Mouse (Mus musculus) induced T-regulatory cell, adult 2 months (primary cell): ENCODE results near the gene Ctnnbip1.

Source experiments
- DNase-seq: peaks from one replicate; pipeline ENCODE4 v3.0.0-alpha.2; 2012; ENCODE audit warnings: low read depth

Gene Ctnnbip1

DNA sequence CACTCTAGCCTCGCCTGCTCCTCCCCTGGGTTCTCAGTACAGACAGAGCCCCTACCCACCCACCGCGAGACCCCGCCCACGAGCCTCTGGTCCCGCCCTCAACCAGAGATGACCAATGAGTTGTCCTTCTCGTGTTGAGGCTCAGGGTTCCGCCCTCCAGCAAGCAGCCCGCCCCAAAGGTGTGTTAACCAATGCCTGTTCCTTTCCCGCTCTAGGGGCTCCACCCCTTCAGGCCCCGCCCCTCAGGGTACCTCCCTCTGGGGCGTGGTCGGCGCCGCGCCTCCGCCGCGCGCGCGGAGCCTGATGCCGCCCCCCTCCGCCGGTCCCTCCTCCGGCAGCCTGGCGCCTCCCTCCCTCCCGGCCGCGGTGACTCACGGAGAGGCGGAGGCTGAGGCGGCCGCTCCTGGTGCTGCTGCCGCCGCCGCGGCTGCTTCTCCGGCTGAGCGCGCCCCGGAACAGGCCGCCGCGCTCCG lies at the start of gene Ctnnbip1:
Gene Ctnnbip1, plus strand, starts transcription at position 369 of the 473 bp plus-strand sequence.
- peak; percentile 97 for DNase-seq

DNA sequence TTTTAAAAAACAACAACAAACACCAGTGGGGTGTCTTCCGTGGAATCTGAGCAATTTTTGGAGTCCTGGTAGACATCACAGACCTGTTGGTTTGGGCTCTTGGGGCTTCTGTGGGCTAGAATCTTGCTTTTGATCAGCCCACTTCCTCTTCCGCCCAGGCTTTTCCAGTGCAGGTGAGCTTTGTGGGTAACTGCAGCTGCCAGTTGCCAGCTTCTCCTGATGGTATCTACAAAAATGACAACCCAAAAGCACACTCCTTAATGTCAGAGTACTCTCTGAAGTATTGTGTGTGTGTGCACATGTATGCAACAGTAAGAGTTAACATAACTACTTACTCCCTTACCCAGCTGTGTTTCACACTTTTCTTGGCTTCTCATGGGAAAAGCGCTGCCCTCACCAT lies 48.5 kb upstream of the Ctnnbip1 start:
- DNase-seq = peak; percentile 83

DNA sequence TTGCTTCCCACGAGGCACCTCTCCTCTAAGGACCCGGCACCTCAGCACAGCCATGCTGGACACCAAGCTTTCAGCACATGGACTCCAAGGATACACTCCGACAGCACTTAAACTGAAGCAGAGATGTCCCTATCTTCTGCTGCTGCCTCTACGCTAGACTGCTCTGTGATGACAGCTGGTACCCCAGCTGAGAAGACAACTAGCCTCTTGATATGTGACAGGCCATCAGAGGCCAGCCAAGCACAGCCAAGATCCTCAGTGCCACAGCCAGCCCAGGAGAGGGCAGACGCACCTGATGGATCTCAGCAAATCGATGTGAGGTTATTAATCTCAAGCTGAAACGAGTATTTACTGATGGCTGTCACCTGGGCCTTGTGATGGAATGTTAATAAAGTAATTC lies 42.9 kb upstream of the Ctnnbip1 start:
- DNase-seq = no peak

DNA sequence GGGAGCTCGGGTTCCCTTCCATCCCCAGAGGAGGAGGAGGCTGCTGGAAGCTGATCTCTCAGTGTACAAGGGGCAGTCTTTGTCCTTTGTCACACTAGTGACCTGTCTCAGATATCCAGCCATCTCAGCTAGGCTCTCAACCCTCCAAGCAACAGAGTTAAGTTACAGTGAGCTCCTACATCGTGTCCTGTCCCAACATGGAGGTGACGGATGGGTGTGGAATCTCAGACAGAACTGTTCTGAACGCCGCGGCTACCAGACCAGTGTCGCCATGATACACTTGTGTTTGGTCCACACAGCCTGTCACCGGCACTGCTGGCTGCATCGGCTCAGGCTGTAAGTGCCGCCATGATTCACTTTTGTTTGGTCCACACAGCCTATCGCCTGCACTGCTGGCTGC lies 41.0 kb upstream of the Ctnnbip1 start, which contains the start of gene Tmem274:
Gene Tmem274, plus strand, starts transcription at position 301 of the 400 bp plus-strand sequence.
- DNase-seq = no peak

DNA sequence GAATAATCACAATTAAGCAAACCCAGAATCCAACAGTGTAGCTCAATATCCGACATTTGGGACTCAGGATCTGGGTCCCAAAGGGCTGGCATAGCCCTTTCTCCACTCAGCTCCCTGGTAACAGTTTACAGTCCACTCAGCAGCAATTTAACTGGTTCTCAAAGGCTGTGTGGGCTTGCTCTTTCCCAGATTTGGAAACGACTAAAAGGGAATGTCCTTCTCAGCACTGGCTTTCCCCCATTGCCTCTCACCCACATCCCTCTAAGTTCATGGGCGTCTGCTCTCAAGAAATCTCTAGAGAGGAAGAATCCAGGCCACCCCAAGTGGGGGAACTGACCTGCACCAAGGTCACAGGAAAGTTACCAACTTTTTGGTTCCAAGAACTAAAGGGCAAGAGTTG lies 33.5 kb upstream of the Ctnnbip1 start:
- DNase-seq = no peak

DNA sequence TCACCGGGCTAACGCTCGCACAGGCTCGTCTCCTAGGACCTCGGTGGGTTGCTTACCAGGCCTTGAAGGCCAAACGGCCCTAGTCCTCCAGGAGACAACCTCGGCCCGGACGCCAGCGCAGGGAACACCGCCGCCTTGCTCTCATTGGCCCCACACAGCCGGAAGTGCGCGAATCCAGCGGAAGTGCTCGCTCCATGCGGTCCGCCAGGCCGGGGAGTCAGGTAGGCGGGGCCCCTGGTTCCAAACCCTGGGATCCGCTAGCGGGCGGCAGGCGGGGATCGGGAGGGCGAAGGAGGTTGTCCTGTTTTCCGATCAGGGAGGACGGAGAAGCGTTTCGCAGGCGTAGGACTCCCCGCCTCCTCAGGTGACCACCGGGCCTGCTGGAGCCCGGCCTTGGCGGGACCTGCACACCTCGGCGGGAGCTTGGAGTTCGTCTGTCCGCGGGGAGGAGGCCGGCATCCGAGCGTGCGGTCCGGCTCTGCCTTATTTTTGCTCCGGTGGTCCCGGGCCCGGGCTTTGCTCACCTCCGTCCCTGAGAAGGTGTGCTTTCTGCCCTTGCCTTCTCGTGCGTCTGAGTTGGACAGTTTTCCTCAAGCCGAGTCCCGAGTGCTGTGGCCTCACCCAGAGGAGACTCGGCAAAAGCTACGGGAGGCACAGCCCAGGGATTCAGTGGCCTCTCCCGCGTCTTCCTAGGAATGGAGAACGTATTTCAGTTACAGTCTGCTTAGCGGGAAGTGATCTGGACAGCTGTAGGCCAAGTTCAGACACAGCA lies 32.8 kb upstream of the Ctnnbip1 start, which contains the start of the genes Nmnat1 and Lzic:
Gene Nmnat1, minus strand, starts transcription at position 150 of the 772 bp plus-strand sequence.
Gene Lzic, plus strand, starts transcription at position 177 of the 772 bp plus-strand sequence.
- DNase-seq = peak; percentile 94

DNA sequence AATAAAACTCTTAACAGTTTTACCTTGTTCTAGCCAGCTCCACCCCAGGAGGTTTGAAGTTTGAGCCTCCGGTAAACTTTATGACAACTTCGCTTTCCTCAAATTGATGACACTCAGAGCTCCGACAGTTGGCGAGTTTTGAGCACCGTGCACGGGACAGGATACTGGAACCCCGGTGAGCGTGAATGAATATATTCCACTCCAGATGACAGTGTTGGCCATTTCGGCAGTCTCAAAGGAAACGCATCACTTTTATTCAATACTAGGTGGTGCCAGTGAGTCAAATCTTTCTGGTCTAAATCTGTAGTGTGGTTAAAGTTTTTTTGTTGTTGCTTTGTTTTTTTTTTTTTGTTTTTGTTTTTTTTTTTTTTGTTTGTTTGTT lies 32.2 kb upstream of the Ctnnbip1 start:
- peak; percentile 81 for DNase-seq

DNA sequence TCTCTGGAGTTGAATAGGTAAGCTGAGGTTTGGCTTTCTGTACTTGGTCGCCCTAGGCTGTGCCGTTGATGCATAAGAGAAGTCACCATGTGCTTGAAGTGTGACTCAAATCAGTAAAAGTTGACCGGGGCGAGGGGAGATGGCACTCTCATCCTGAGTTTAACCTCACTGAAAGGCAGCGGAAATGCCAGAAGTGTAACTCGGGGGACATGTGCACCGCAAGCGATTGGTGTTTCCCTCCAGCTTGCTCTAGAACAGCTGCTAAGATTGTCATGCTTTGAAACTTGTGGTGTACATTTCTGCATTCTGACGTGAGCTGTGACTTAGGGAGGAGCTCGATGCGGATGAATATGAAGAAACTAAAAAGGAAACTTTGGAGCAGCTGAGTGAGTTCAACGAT lies 30.3 kb upstream of the Ctnnbip1 start:
- no peak for DNase-seq

DNA sequence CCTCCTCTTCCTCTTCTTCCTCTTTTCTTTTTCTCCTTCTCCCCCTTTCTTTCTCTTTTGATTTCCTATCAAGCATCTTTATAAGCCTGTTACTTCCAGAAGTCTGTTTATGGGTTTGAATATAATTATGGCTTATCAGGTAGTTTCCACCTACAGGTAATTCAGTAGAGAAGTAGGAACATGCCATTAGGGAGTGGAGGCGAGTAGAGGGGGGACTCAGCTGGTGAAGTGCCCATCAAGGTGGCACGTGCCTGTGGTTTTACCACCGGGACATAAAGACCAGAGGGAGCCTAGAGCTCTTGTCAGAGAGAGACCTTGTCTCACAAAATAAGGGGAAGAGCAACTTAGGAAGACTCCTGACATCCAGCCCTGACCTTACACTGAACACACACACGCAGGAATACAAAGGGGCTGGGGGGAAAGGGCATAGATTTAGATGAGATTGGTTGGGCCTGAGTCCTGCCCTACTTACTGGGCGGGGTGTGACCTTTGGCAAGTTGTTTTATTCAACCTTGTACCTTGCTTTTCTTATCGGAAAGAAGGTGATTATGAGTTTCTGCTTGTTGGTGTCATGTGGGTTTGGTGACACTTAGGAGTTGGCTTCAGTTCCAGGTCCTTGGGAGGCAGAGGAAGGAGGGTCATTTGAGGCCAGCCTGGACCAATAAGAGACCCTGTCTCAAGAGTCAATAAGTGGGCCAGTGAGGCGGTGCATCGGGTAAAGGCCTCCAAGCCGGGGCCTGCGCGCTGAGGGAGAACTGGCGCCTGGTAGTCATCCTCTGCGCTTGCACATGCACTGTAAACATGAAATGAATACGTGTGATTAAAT lies 28.4 kb upstream of the Ctnnbip1 start:
- no peak for DNase-seq

DNA sequence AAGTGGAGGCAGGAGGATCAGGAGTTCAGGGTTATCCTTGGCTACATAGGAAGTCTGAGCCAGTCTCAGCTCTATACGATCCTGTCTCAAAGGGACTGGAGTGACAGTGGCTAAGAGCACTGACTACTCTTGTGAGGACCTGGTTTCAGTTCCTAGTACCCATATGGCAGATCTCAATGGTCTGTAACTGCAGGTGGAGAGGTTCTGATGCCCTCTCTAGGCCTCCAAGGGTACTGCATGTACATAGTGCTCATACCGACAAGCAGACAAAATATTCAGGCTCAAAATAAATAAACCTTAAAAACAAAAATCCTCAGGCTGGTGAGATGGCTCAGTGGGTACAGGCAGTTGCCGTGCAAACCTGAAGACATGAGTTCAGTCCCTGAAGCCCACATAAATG lies 26.9 kb upstream of the Ctnnbip1 start:
- peak; percentile 31 for DNase-seq

DNA sequence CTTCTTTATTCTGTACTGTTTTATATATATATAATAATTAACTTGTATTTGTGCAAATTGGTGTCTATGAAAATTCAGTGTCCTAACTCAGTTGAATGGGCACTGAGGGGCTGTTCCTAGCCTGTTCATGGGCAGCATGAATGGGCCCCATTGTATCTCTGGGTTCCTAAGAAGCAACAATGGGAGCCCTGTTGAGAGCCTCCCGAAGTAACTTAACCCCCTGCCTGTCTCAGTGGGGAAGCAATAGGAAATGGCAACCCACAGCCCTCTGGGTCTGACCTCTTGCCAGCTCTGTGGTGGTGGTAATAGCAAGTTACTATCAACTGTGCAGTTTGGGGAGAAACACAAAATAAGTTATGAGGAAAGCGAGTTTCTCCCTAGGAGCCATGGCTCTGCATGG lies 21.4 kb upstream of the Ctnnbip1 start:
- no peak for DNase-seq

DNA sequence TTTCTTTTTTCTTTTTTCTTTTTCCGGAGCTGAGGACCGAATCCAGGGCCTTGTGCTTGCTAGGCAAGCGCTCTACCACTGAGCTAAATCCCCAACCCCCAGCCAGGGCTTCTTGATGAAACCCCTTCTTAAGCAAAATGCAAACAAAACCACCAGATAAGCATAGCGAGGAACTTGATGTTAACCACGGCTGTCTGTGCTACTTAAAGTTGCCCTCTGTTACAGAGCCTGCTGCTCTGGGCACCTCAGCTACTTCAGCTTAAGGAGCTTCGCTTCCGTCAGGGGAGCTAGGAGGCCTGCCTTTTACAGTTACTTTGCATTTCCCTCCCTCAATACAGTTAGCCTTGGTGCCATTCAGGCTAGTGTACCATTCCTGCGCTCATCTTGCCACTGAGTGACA lies 19.1 kb upstream of the Ctnnbip1 start:
- DNase-seq = no peak

DNA sequence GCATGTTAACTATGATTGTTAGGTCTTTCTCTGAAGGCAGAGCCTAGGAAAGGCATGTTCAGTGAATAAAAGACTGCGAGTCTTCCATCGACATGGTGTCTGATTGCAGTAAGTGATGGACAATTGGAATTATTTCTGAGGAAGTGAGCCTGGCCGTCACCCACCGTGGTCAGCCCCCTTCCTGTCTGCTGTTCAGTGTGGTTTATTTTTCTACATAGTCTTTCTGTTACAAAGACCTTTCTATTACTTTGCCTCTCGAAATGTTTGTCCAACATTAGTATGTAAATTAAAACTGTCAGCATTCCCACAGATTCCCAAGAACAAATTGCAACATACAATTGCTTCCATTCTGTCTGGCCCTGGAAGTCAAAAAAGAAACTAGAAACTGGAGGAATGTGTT lies 18.2 kb upstream of the Ctnnbip1 start:
- no peak for DNase-seq

DNA sequence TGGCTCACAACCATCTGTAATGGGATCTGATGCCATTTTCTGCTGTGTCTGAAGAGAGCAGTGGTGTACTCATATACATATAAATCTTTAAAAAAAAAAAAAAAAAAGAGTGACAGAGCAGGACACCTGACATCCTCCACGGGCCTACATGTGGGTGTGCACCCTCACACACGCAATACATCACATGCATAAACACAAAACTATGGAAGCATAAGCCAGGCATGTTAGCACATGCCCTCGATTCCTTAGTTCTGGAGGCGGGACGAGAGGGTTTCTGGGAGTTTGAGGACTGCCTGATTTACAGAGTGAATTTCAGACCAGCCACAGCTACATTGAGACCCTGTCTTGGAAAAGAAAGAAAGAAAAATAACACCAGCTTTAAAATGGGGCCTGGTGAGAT lies 13.7 kb upstream of the Ctnnbip1 start:
- no peak for DNase-seq

DNA sequence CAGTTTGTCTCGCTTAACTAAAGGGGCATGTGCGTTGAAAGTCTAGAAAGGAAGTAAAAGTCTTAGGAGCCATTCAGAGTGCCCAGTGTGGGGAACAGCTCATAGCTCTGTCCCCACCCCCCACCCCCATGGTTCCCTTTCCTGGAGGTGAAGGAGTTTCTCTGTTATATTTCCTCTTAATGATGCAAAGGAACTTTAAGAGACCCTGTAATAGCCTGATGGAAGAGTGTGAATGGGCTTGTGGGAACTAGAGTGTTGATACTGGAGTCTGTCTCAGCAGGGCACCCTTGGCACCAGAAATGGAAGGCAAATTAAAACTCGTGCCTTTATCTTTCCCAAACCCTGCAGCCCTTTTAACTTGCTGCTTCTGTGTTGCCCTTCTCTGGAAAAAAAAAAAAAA lies 13.2 kb upstream of the Ctnnbip1 start:
- no peak for DNase-seq

DNA sequence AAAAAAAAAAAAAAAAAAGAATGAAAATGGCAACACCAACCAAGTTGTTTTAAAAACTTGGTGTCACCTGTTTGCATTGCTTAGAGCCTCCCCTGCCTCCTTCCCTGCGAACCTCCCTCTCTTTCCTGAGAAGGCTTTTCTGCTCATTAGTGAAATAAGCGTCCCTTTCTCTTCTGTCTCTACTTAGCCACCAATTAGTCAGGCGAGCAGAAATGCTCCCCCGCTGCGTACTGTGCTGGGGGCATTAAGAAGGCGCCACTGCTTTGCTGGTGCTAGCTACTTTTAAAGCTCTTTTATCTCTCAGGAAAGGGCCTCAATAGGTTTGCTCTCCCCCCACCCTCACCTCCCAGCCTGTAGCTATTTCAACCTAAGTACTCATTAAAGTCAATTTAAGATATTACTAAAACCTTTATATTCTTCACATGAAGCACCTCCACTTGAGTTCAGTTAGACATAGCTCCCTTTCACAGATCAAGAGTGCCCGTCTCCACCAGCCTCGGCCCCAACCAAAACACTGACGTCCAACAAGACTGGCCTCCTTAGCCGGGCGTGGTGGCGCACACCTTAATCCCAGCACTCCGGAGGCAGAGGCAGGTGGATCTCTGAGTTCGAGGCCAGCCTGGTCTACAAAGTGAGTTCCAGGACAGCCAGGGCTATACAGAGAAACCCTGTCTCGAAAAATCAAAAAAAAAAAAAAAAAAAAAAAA lies 12.6 kb upstream of the Ctnnbip1 start:
- DNase-seq = no peak

DNA sequence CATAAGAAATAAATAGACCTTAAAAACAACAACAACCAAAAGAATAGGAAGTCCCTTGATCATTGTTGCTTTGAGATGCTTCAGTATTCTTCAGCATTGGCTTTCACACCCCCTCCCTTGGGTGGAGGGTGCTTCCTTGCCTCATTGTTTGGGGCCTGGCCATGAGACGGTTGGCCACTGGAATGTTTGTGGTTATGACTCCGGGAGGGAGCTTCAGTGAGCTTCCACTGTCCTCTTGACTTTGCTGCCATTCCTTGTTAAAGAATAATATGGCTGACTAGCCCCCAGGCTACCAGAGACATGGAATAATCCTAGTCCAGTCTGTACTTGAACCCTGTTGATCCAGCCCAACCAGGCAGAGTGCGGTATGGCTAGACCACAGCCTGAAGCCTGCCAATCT lies 11.1 kb upstream of the Ctnnbip1 start:
- no peak for DNase-seq

DNA sequence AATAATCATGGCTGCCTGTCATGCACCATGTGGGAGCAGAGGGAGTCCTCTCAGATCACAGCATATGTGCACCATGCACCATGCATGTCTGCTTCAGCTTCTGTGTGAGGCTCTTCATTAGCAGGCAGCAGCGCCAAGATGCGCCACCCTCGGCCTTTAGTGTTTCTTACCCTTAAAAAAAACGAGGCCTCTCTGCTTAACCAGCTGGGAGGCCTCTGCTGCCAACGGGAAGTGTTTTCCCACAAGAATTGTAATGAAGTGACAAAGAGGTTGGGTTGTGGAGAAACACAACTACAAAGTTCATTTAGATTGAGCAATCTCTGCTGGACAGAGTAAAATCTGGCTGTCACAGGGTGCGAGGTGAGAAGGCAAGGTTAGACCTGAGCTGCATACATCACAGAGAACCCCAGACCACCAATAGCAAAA lies 6.8 kb upstream of the Ctnnbip1 start:
- DNase-seq = no peak

DNA sequence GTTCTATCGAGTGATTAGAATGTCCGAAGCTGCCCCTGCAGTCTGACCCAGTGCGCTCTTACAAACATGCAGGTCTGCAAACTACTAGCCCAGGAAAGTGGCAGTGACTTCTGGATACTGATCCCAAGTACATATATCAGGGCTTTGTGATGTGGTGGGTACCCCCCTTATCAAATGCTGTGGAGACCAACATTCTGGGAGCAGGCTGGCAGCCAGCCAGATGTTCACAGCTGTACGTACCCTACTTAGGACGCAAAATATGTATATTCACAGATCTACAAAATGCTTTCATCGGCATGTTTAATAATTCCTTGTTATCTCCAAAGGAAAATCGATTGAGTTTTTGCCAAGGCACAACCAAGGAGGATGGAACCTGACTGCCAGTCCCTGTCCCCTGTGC lies 6.0 kb upstream of the Ctnnbip1 start:
- no peak for DNase-seq

DNA sequence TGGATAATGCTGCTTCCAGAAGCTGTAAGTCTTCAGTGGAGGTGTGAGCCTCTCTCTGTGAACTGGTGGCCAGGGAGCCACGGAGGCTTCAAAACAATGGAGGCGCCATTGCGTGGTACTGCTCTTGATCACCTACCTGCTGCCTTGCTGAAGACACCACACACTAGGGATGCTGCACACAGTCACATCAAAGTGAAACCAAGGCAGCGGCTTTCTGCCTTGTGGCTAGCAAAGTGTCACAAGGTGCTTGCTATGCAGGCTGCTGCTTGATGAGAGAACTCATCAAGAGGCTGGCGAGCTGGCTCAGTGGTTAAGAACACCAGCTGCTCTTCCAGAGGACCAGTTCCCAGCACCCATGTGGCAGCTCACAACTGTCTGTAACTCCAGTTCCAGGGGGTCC lies 2.3 kb upstream of the Ctnnbip1 start:
- peak; percentile 76 for DNase-seq

DNA sequence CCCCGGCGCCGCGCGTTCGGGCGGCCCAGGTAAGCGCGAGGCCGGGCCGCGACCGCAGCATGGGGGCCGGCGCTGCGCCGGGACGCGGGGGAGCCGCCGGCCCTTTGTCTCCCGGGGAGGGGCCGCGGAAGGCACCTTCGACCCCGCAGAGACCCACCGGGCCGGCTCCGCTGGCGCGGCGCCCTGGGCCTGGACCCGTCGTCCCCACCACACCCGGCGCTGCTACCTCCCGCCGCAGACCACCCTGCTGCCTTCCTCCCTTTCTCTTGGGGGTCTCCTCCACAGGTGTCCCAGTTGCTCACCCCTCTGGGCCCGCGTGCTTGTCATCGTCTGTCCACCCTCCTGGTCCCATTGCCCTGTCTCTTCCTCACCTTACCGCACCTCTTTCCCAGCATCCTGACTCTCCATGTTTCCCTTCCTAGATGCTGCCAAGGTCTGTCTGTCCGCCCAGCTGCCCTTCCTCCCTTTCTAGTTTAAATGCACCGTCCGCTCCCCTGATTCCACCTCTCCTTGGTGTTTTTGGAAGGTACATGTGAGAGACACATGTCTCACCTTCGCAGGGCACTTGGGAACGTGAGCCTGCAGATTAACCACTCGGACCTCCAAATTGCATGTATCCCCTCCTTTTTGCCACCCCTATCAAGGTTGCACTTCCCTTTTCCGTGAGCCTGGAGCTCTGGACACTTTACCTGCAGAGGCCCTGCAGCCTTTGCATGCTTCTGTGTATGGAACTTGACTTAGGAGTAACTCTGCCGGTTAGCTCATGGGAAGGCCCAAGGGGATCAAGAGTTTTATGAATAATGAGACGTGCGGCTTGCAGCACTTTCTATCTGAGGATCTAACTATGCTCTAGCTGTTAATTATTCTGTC lies 550 bp downstream of the Ctnnbip1 start:
- DNase-seq = peak; percentile 18
